Mouse (Mus musculus): ENCODE data around the gene Ipo13. TPM values are rescaled to one million over a fixed set of nuclear protein-coding genes. Genes with fewer than 3 reads are reported as not detected.

Ipo13 gene
- polyA plus RNA-seq, 1 experiment from 2014 or later = 65.3 TPM

DNA sequence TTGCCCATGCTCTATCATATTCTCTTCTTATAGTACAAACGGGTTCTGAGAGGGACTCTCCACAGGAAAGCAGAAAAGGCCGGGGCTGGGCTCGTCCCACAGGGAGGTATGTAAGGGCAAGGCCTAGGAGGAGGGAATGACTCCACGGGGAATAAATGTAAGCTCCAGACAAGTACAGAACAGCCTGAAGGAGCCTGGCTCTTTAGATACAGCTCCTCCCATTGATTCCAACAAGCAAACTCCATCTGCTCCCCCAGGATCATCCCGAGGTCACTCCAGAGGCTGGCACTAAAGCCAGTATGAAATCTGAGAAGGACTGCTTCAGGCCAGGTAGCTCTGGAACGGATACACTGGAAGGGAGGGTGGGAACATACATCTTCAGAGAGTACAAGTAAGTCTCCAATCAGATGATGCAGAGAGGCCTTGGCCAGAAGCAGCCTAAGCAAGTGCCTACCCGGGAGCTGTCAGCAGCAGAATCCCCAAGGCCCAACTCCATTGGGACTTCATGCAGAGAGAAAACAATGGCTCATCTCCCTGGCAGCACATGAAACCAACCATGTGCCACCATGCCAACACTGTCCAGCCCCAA, 2.0 kb downstream of the Ipo13 start:
- H3K9ac ChIP-seq = peak overlapping the region; percentile 96
- H3K4me2 ChIP-seq = peak overlapping the region; percentile 100
- H3K36me3 ChIP-seq = peaks cover 23% of the 10 kb centered on the region
- H3K9me3 ChIP-seq = no peaks in the 10 kb centered on the region
- H3K4me3 ChIP-seq = peak overlapping the region; percentile 63
- peaks cover 77% of the 10 kb centered on the region for H3K4me1 ChIP-seq (replicated peaks)
- no peak overlapping the region for H3K27ac ChIP-seq (replicated peaks)
- WGBS = 52% methylated on average over 7 of the region's 7 CpGs
- H3K27me3 ChIP-seq = no peaks in the 10 kb centered on the region
- ATAC-seq (ENCODE audit: low read depth) = no peak

GRCm38 (mm10) chr4:117912131-117912561, 2.7 kb downstream of the Ipo13 start:
- Histone ChIP-seq H3K36me3 (peaks cover 23% of the 10 kb centered on the region), H3K27ac (replicated peaks) (no peak overlapping the region), H3K27me3 (no peaks in the 10 kb centered on the region), H3K4me3 (0 out of 2 replicates have a peak overlapping the region, but pooled peaks have one; percentile 63), H3K4me1 (replicated peaks) (peaks cover 81% of the 10 kb centered on the region), H3K4me2 (peak overlapping the region; percentile 100), H3K9me3 (no peaks in the 10 kb centered on the region), H3K9ac (peak overlapping the region; percentile 96; the same call in 1 of the 2 replicates)
- ATAC-seq (ENCODE audit: low read depth) = no peak
- 90% methylated on average over 13 of the region's 13 CpGs for WGBS

- Histone ChIP-seq H3K4me1 (replicated peaks) (peaks cover 65% of the 10 kb centered on the region), H3K9ac (peak overlapping the region; percentile 60), H3K9me3 (no peaks in the 10 kb centered on the region), H3K36me3 (peaks cover 46% of the 10 kb centered on the region), H3K4me2 (peak overlapping the region; percentile 56), H3K4me3 (peak overlapping the region; percentile 24), H3K27ac (replicated peaks) (peak overlapping the region; percentile 89), H3K27me3 (no peaks in the 10 kb centered on the region)
- WGBS = 50% methylated on average over 8 of the region's 8 CpGs
- ATAC-seq (ENCODE audit: low read depth) = peak; percentile 86
These were observed 5.9 kb downstream of the Ipo13 start for GRCm38 (mm10) chr4:117908834-117909453.

GRCm38 (mm10) chr4:117906196-117906595, 8.6 kb downstream of the Ipo13 start:
- Histone ChIP-seq H3K4me3 (no peak overlapping the region), H3K9ac (no peak overlapping the region), H3K4me2 (no peak overlapping the region), H3K27ac (replicated peaks) (no peak overlapping the region), H3K9me3 (no peaks in the 10 kb centered on the region), H3K27me3 (no peaks in the 10 kb centered on the region), H3K36me3 (peaks cover 62% of the 10 kb centered on the region), H3K4me1 (replicated peaks) (peaks cover 38% of the 10 kb centered on the region)
- ATAC-seq (ENCODE audit: low read depth) = no peak
- WGBS = 91% methylated on average over 3 of the region's 3 CpGs

DNA sequence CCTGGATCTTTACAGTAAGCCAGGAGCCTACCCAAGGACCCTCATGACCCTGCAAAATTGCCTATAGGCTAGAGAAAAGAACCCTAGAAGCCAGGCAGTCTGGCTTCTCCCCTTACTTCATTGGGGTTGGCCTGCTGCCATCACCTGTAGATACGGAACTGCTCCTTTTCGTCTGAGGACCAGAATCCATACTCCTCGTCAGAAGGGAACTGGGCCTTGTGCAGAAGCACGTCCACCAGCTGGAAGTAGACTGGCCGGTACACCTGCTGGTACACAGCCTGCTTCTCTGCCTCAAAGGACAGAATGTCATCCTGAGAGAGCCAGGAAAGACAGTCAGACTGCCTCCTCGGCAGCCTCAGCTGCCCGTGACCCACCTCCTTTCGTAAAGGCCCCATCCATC, 10.0 kb downstream of the Ipo13 start:
- no peak overlapping the region for H3K9ac ChIP-seq
- H3K9me3 ChIP-seq = no peaks in the 10 kb centered on the region
- H3K27me3 ChIP-seq = no peaks in the 10 kb centered on the region
- H3K4me2 ChIP-seq = no peak overlapping the region
- ATAC-seq (ENCODE audit: low read depth) = no peak
- H3K36me3 ChIP-seq = peaks cover 65% of the 10 kb centered on the region
- H3K4me1 ChIP-seq (replicated peaks) = peaks cover 24% of the 10 kb centered on the region
- no peak overlapping the region for H3K4me3 ChIP-seq
- no peak overlapping the region for H3K27ac ChIP-seq (replicated peaks)
- 91% methylated on average over 8 of the region's 8 CpGs for WGBS

DNA sequence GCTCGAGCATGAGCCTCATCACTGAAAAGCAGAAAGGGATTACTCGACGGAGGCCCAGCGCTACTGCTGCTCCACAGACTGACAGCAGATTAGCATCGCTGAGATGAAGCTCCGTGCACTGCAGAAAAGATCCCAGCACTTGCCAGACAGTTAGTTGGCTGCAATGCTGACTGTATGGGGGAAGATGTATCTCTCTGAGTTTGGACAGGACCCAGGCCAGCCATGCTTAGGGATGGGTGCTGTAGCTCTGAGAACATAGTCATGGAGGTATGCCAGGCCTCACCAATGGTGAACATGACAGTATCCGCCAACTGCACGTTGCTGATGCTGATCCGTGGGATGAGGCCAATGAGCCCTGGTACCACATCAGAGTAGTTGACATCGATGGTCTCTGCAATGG, 10.7 kb downstream of the Ipo13 start:
- peaks cover 17% of the 10 kb centered on the region for H3K4me1 ChIP-seq (replicated peaks)
- H3K36me3 ChIP-seq = peaks cover 72% of the 10 kb centered on the region

GRCm38 (mm10) chr4:117898111-117898510, 16.7 kb downstream of the Ipo13 start:
- Histone ChIP-seq H3K9me3 (no peaks in the 10 kb centered on the region), H3K4me2 (no peak overlapping the region), H3K4me1 (replicated peaks) (no peaks in the 10 kb centered on the region), H3K27ac (replicated peaks) (no peak overlapping the region), H3K4me3 (no peak overlapping the region), H3K36me3 (peaks cover 94% of the 10 kb centered on the region), H3K9ac (no peak overlapping the region), H3K27me3 (no peaks in the 10 kb centered on the region)
- WGBS = 91% methylated on average over 3 of the region's 3 CpGs
- no peak for ATAC-seq (ENCODE audit: low read depth)

More for the DNA sequence above, 10.7 kb downstream of the Ipo13 start:
- no peak overlapping the region for H3K27ac ChIP-seq (replicated peaks)
- 91% methylated on average over 10 of the region's 10 CpGs for whole genome bisulfite sequencing
- H3K9ac ChIP-seq = no peak overlapping the region
- H3K9me3 ChIP-seq = no peaks in the 10 kb centered on the region
- no peak overlapping the region for H3K4me2 ChIP-seq
- H3K27me3 ChIP-seq = no peaks in the 10 kb centered on the region
- no peak for ATAC-seq (ENCODE audit: low read depth)
- no peak overlapping the region for H3K4me3 ChIP-seq

GRCm38 (mm10) chr4:117896031-117896430, 18.8 kb downstream of the Ipo13 start:
- H3K4me1 ChIP-seq (replicated peaks) = peaks cover 9% of the 10 kb centered on the region
- no peaks in the 10 kb centered on the region for H3K9me3 ChIP-seq
- WGBS = 97% methylated on average over 6 of the region's 6 CpGs
- H3K4me3 ChIP-seq = no peak overlapping the region
- no peak overlapping the region for H3K4me2 ChIP-seq
- H3K27ac ChIP-seq (replicated peaks) = no peak overlapping the region
- H3K9ac ChIP-seq = no peak overlapping the region
- H3K27me3 ChIP-seq = no peaks in the 10 kb centered on the region
- no peak for ATAC-seq (ENCODE audit: low read depth)
- H3K36me3 ChIP-seq = peaks cover 73% of the 10 kb centered on the region

GRCm38 (mm10) chr4:117895339-117895738, 19.5 kb downstream of the Ipo13 start:
- H3K27me3 ChIP-seq = no peaks in the 10 kb centered on the region
- WGBS = 85% methylated on average over 7 of the region's 7 CpGs
- no peak overlapping the region for H3K4me3 ChIP-seq
- no peak overlapping the region for H3K27ac ChIP-seq (replicated peaks)
- no peak for ATAC-seq (ENCODE audit: low read depth)
- H3K9ac ChIP-seq = no peak overlapping the region
- peaks cover 14% of the 10 kb centered on the region for H3K4me1 ChIP-seq (replicated peaks)
- no peaks in the 10 kb centered on the region for H3K9me3 ChIP-seq
- no peak overlapping the region for H3K4me2 ChIP-seq
- peaks cover 68% of the 10 kb centered on the region for H3K36me3 ChIP-seq

GRCm38 (mm10) chr4:117894601-117895000, 20.2 kb downstream of the Ipo13 start:
- H3K27ac ChIP-seq (replicated peaks) = no peak overlapping the region
- no peaks in the 10 kb centered on the region for H3K9me3 ChIP-seq
- H3K9ac ChIP-seq = no peak overlapping the region
- peaks cover 14% of the 10 kb centered on the region for H3K4me1 ChIP-seq (replicated peaks)
- no peak overlapping the region for H3K4me3 ChIP-seq
- ATAC-seq (ENCODE audit: low read depth) = no peak
- peaks cover 67% of the 10 kb centered on the region for H3K36me3 ChIP-seq
- no peaks in the 10 kb centered on the region for H3K27me3 ChIP-seq
- 85% methylated on average over 8 of the region's 8 CpGs for WGBS
- no peak overlapping the region for H3K4me2 ChIP-seq

DNA sequence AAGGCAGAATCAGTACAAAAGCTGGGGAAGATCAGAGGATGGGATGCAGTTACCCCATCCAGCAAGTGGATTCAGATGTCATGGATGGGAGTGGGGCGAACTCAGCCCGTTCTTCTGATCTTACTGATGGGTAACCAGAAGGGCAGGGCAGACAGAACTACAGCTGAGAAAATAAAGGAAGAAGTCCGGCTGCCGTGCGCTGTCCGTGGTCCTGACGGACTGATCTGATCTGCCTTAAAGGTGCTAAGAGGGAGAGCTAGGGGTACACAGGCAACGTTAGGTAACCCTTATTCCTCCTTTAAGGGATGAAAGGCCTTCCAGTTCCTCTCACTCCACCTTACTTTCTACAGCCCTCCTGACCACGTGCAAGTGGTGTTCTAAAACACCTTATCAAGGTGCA, 21.4 kb downstream of the Ipo13 start:
- Histone ChIP-seq H3K4me2 (no peak overlapping the region), H3K27ac (replicated peaks) (no peak overlapping the region), H3K4me1 (replicated peaks) (peaks cover 14% of the 10 kb centered on the region), H3K4me3 (no peak overlapping the region), H3K36me3 (peaks cover 66% of the 10 kb centered on the region), H3K27me3 (no peaks in the 10 kb centered on the region), H3K9ac (no peak overlapping the region), H3K9me3 (no peaks in the 10 kb centered on the region)
- ATAC-seq (ENCODE audit: low read depth) = no peak
- WGBS = 27% methylated on average over 9 of the region's 9 CpGs

GRCm38 (mm10) chr4:117891738-117892161, 23.0 kb downstream of the Ipo13 start, which contains the start of gene Dph2:
TSS of gene Dph2 (minus strand) at chr4:117892032.
- ATAC-seq (ENCODE audit: low read depth) = peak; percentile 84
- Histone ChIP-seq H3K4me3 (peak within 1 kb of the TSS; percentile 76), H3K9me3 (no peaks in the 10 kb centered on the region), H3K27ac (replicated peaks) (no peak within 1 kb of the TSS), H3K9ac (peak within 1 kb of the TSS; percentile 71), H3K4me2 (peak within 1 kb of the TSS; percentile 94), H3K36me3 (peaks cover 51% of the 10 kb centered on the region), H3K4me1 (replicated peaks) (peaks cover 19% of the 10 kb centered on the region), H3K27me3 (no peaks in the 10 kb centered on the region)
- WGBS = under 1% methylated on average over 21 of the region's 21 CpGs
